8 mouse cellular contexts compared by ENCODE assay signal in the genomic region with DNA sequence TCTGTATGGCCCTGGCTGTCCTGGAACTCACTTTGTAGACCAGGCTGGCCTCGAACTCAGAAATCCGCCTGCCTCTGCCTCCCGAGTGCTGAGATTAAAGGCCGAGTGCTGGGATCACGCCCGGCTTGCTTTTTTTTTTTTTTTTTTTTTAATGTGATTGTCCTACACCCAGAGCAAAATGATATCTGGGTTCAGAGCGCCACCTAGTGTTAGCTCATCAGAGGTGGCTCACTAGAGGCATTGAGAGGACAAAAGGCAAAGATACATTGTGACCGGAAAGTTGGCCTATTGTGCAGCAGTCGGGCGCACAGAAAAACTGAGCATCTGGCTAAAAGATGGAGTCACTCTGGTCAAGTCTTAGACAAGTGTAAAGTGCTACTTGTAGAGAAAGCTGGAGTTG. TPM values are rescaled to one million over a fixed set of nuclear protein-coding genes. Genes with fewer than 3 reads are reported as not detected.
DNase-seq lines count a peak whose midpoint lies in the region; ATAC-seq lines count a peak whose summit lies in the region.

No protein-coding gene starts in this region.

- H3K27ac ChIP-seq in heart, embryonic 12.5 days (ENCODE audit: poor library complexity, severe bottlenecking) = no peak overlapping the region
- no peak overlapping the region for H3K27ac ChIP-seq in intestine, embryonic 15.5 days
- no peak overlapping the region for H3K27ac ChIP-seq in midbrain, embryonic 11.5 days (ENCODE audit: low read depth, low read length)

- WGBS in heart, embryonic 12.5 days = 27% methylated on average over 10 of the region's 10 CpGs
- WGBS in intestine, embryonic 15.5 days = 28% methylated on average over 10 of the region's 10 CpGs
- 31% methylated on average over 10 of the region's 10 CpGs for WGBS in midbrain, embryonic 11.5 days

- intact Hi-C loops in left cerebral cortex, postnatal 36 days (cut with DNase I) = loop anchor here (1.0 to 5.0 kb wide), 3 partner anchors 91 to 266 kb away; partner anchors contain the start of genes Cabin1 and Ggt5

- no peak overlapping the region for H3K4me2 ChIP-seq in heart, embryonic 12.5 days
- H3K4me2 ChIP-seq in intestine, embryonic 15.5 days (replicated peaks) = no peak overlapping the region
- no peak overlapping the region for H3K4me2 ChIP-seq in midbrain, embryonic 11.5 days

- H3K9me3 ChIP-seq in heart, embryonic 12.5 days (replicated peaks) = no peaks in the 10 kb centered on the region
- no peaks in the 10 kb centered on the region for H3K9me3 ChIP-seq in intestine, embryonic 15.5 days
- no peaks in the 10 kb centered on the region for H3K9me3 ChIP-seq in midbrain, embryonic 11.5 days (ENCODE audit: control insufficient read depth, low read length)

- peaks cover 22% of the 10 kb centered on the region for H3K36me3 ChIP-seq in heart, embryonic 12.5 days
- H3K36me3 ChIP-seq in intestine, embryonic 15.5 days = peaks cover 8% of the 10 kb centered on the region
- H3K36me3 ChIP-seq in midbrain, embryonic 11.5 days (ENCODE audit: control insufficient read depth, insufficient read depth, low read length) = 0 out of 2 replicates have a peak, but pooled peaks cover 5% of the 10 kb centered on the region

- H3K27me3 ChIP-seq in heart, embryonic 12.5 days (replicated peaks) = 0 out of 2 replicates have a peak, but pooled peaks cover 7% of the 10 kb centered on the region
- H3K27me3 ChIP-seq in intestine, embryonic 15.5 days (replicated peaks) = no peaks in the 10 kb centered on the region
- no peaks in the 10 kb centered on the region for H3K27me3 ChIP-seq in midbrain, embryonic 11.5 days (ENCODE audit: control insufficient read depth, insufficient read depth, low read length)

- peaks cover 12% of the 10 kb centered on the region for H3K4me1 ChIP-seq in heart, embryonic 12.5 days (replicated peaks)
- H3K4me1 ChIP-seq in intestine, embryonic 15.5 days (replicated peaks) = peaks cover 24% of the 10 kb centered on the region
- H3K4me1 ChIP-seq in midbrain, embryonic 11.5 days (ENCODE audit: control insufficient read depth, insufficient read depth, low read length) = peaks cover 5% of the 10 kb centered on the region; the same call in 1 of the 2 replicates

- DNase-seq in heart, adult 11 months = peak; percentile 96
- peak; percentile 93 to 95 for DNase-seq in cerebellum, postnatal 14 days
- peak; percentile 86 for DNase-seq in gastrocnemius, adult 18-20 months (ENCODE audit: low spot score)
- peak; percentile 74 to 77 for DNase-seq in left cerebral cortex, postnatal 36 days (ENCODE audit: low spot score in 2 of 2)
- DNase-seq in midbrain, embryonic 11.5 days (ENCODE audit: low spot score, missing footprints) = peak; percentile 97
- peak; percentile 55 to 77 for DNase-seq in spleen, adult 18-20 months

- no peak for ATAC-seq in heart, embryonic 12.5 days (ENCODE audit: insufficient number of reproducible peaks, low FRiP score)
- peak; percentile 46; the same call in 1 of the 2 replicates for ATAC-seq in intestine, embryonic 15.5 days
- ATAC-seq in midbrain, embryonic 11.5 days (ENCODE audit: low FRiP score) = peak; percentile 65

- no peak overlapping the region for H3K4me3 ChIP-seq in heart, embryonic 12.5 days
- H3K4me3 ChIP-seq in intestine, embryonic 15.5 days (replicated peaks) = no peak overlapping the region
- no peak overlapping the region for H3K4me3 ChIP-seq in midbrain, embryonic 11.5 days (ENCODE audit: low read depth, low read length)

- H3K9ac ChIP-seq in heart, embryonic 12.5 days = no peak overlapping the region
- H3K9ac ChIP-seq in intestine, embryonic 15.5 days = no peak overlapping the region
- H3K9ac ChIP-seq in midbrain, embryonic 11.5 days (ENCODE audit: low read length) = no peak overlapping the region

RNA-seq across cellular contexts. Expression of gene Mif, which starts 6.6 kb away (rescaled TPM):
- 2,266 and 2,393 TPM in 2 replicates for polyA plus RNA-seq in heart, embryonic 12.5 days (2016; fragmentation: Nextera tagmentation; extraction: Ambion mirVana)
- total RNA-seq in gastrocnemius, adult 18-20 months (2021) = 100 to 1,000 TPM; 150 to 158 TPM
- polyA plus RNA-seq in intestine, embryonic 15.5 days (2015; fragmentation: Nextera tagmentation; extraction: Ambion mirVana) = 2,230 and 2,305 TPM in 2 replicates
- 100 to 1,000 TPM; 506 to 546 TPM for total RNA-seq in left cerebral cortex, postnatal 36 days (2021)
- polyA plus RNA-seq in midbrain, embryonic 11.5 days (2014; fragmentation: Nextera tagmentation; extraction: Ambion mirVana) = 1,631 and 1,834 TPM in 2 replicates

RNA-seq across cellular contexts. Expression of gene Gstt2, which starts 16.2 kb away (rescaled TPM):
- polyA plus RNA-seq in heart, embryonic 12.5 days (2016; fragmentation: Nextera tagmentation; extraction: Ambion mirVana) = 7.2 and 8.1 TPM in 2 replicates
- 1 to 10 TPM; 2.6 to 3.4 TPM for total RNA-seq in gastrocnemius, adult 18-20 months (2021)
- 57.5 and 63.1 TPM in 2 replicates for polyA plus RNA-seq in intestine, embryonic 15.5 days (2015; fragmentation: Nextera tagmentation; extraction: Ambion mirVana)
- 1 to 10 TPM; 4.8 to 5.0 TPM for total RNA-seq in left cerebral cortex, postnatal 36 days (2021)
- 6.3 and 8.4 TPM in 2 replicates for polyA plus RNA-seq in midbrain, embryonic 11.5 days (2014; fragmentation: Nextera tagmentation; extraction: Ambion mirVana)

RNA-seq across cellular contexts. Expression of gene Gstt4, which starts 31.1 kb away (rescaled TPM):
- not detected in 2 replicates for polyA plus RNA-seq in heart, embryonic 12.5 days (2016; fragmentation: Nextera tagmentation; extraction: Ambion mirVana)
- total RNA-seq in gastrocnemius, adult 18-20 months (2021) = not detected
- polyA plus RNA-seq in intestine, embryonic 15.5 days (2015; fragmentation: Nextera tagmentation; extraction: Ambion mirVana) = not detected in 2 replicates
- total RNA-seq in left cerebral cortex, postnatal 36 days (2021) = not detected
- polyA plus RNA-seq in midbrain, embryonic 11.5 days (2014; fragmentation: Nextera tagmentation; extraction: Ambion mirVana) = not detected in 2 replicates

RNA-seq across cellular contexts. Expression of gene Derl3, which starts 39.8 kb away (rescaled TPM):
- 2.1 and 2.2 TPM in 2 replicates for polyA plus RNA-seq in heart, embryonic 12.5 days (2016; fragmentation: Nextera tagmentation; extraction: Ambion mirVana)
- total RNA-seq in gastrocnemius, adult 18-20 months (2021) = under 1 TPM in 1 of 2 experiments, not detected in 1; 0.38 TPM
- polyA plus RNA-seq in intestine, embryonic 15.5 days (2015; fragmentation: Nextera tagmentation; extraction: Ambion mirVana) = 4.4 and 8.5 TPM in 2 replicates
- 1 to 10 TPM; 3.3 to 3.8 TPM for total RNA-seq in left cerebral cortex, postnatal 36 days (2021)
- 0.62 and 1.6 TPM in 2 replicates for polyA plus RNA-seq in midbrain, embryonic 11.5 days (2014; fragmentation: Nextera tagmentation; extraction: Ambion mirVana)

RNA-seq across cellular contexts. Expression of gene Gstt1, which starts 55.1 kb away (rescaled TPM):
- polyA plus RNA-seq in heart, embryonic 12.5 days (2016; fragmentation: Nextera tagmentation; extraction: Ambion mirVana) = 3.9 and 4.2 TPM in 2 replicates
- 1 to 10 TPM; 6.0 to 8.0 TPM for total RNA-seq in gastrocnemius, adult 18-20 months (2021)
- polyA plus RNA-seq in intestine, embryonic 15.5 days (2015; fragmentation: Nextera tagmentation; extraction: Ambion mirVana) = 15.0 and 16.6 TPM in 2 replicates
- 10 to 100 TPM in 1 of 2 experiments, 1 to 10 TPM in 1; 6.2 to 11.4 TPM for total RNA-seq in left cerebral cortex, postnatal 36 days (2021)
- polyA plus RNA-seq in midbrain, embryonic 11.5 days (2014; fragmentation: Nextera tagmentation; extraction: Ambion mirVana) = 4.9 and 6.1 TPM in 2 replicates
